Mouse (Mus musculus) layer of hippocampus, adult 2 months (tissue): ENCODE data around the gene Dner. TPM values are rescaled to one million over a fixed set of nuclear protein-coding genes. Genes with fewer than 3 reads are reported as not detected.

Source experiments
- DNase-seq, 2 experiments: peaks; one replicate each; pipeline ENCODE4 v3.0.0; 2022; ENCODE audit warnings: low spot score in 2 of 2
- H3K27ac ChIP-seq: fragments of 200-600 bp; 2 replicates; pipeline ENCODE4 v1.8.1; 2022
- H3K4me3 ChIP-seq: fragments of 200-600 bp; 2 replicates; pipeline ENCODE4 v1.8.1; 2022; ENCODE audit warnings: mild to moderate bottlenecking
- CTCF ChIP-seq: fragments of 200-600 bp; conservative IDR thresholded peaks from 2 replicates; pipeline ENCODE4 v1.8.1; 2022; ENCODE audit warnings: antibody characterized with exemption, mild to moderate bottlenecking, moderate library complexity
- total RNA-seq, 2 experiments: library from RNA; stranded (reverse); gene quantifications; 2 replicates each; pipeline ENCODE4 v1.2.3; 2021

The Dner gene
- total RNA-seq, 2 experiments from 2014 or later = 112 to 113 TPM

DNA sequence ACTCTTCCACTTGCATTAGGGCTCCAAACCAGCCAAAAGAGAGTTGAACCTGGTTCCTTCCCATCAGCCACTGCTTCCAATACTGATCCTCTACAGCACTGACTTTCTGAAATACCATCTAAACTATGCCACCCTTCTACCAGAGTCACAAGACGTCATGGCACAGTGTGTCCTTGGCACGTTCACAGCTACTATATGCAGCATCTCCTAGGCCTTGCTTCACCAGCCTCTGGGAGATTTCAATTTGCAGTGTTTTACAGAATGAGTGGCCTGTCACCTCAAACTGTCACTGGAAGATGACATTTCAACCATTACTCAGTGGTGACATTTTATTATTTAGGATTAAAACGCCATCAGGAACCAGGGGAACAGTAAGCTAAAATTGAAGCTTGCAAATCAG is 254.6 kb downstream of the Dner start:
- Histone ChIP-seq H3K4me3 (no peak overlapping the region), H3K27ac (no peak overlapping the region)
- no peak for DNase-seq
- TF ChIP-seq CTCF = no peak

DNA sequence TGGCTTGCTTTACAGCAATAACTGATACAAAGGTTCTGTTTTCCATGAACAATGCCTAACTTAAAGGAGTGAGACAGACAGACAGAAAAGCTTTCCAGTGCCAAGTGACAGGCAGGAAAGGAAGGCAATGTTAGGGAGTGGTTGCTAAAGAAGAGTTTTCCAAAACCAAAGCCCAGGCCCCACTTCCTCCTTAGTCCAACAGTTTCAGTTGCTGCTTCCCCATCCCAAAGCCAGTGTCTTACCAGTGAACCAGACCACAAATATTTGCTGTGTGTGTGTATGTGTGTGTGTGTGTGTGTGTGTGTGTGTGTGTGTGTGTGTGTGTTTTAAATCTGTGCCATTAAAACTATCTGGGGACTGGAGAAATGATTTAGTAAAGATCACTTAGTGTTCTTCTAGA is 258.5 kb downstream of the Dner start:
- H3K27ac ChIP-seq = no peak overlapping the region
- no peak for TF ChIP-seq CTCF
- H3K4me3 ChIP-seq = no peak overlapping the region
- DNase-seq = no peak

DNA sequence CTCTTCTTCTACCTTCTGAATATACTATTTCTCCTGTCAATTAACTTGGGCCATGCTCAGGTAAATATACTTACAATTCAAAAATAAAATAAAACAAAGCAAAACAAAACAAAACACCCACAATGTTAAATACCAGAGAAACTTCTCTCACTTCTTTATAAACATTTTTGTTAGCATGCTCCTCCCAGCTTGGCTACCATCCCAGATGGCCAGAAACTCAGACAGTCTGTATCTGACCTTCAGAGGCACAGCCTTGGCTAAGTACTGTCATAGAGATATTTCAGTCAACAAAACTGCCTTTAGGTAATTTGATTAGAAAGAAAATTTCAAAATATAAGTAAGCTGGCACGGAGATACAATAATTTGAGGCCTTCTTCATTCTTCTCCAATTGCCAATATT is 259.7 kb downstream of the Dner start:
- no peak for TF ChIP-seq CTCF
- Histone ChIP-seq H3K4me3 (no peak overlapping the region), H3K27ac (no peak overlapping the region)
- no peak for DNase-seq

GRCm38 (mm10) chr1:84433291-84433980 is 262.6 kb downstream of the Dner start:
- H3K27ac ChIP-seq = no peak overlapping the region
- TF ChIP-seq CTCF = peak; percentile 71

GRCm38 (mm10) chr1:84432311-84432710 is 263.7 kb downstream of the Dner start:
- TF ChIP-seq CTCF = no peak
- DNase-seq = no peak
- H3K4me3 ChIP-seq = no peak overlapping the region
- no peak overlapping the region for H3K27ac ChIP-seq

More at GRCm38 (mm10) chr1:84433291-84433980, 262.6 kb downstream of the Dner start:
- DNase-seq = no peak
- no peak overlapping the region for H3K4me3 ChIP-seq

- DNase-seq = no peak
- H3K27ac ChIP-seq = no peak overlapping the region
- no peak overlapping the region for H3K4me3 ChIP-seq
- no peak for TF ChIP-seq CTCF
Measured at GRCm38 (mm10) chr1:84428331-84428730, 267.7 kb downstream of the Dner start.

GRCm38 (mm10) chr1:84427757-84428156 is 268.3 kb downstream of the Dner start:
- TF ChIP-seq CTCF = no peak
- peak; percentile 47 to 60 for DNase-seq

GRCm38 (mm10) chr1:84426679-84427078 is 269.3 kb downstream of the Dner start:
- TF ChIP-seq CTCF = no peak
- Histone ChIP-seq H3K4me3 (no peak overlapping the region), H3K27ac (no peak overlapping the region)
- no peak for DNase-seq

More at GRCm38 (mm10) chr1:84427757-84428156, 268.3 kb downstream of the Dner start:
- no peak overlapping the region for H3K4me3 ChIP-seq
- H3K27ac ChIP-seq = no peak overlapping the region

DNA sequence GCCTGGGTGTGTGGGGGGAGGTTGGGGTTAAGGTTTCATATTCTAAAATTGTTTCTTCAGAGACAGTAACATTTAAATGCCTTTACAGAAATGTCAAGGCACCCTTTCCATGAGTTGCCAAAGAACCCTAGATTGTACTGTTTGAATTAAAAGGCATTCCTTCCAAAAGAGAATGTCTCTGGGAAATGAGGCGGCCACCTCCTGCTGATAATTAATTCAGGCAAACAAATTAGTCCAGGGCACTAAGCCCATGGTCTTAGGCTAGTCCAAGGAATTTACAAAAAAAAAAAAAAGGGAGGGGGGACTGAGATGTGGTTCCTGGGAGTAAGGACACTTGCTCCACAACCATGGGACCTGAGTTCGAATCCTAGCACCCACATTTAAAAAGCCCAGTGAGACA is 273.1 kb downstream of the Dner start:
- no peak for TF ChIP-seq CTCF
- DNase-seq = no peak

GRCm38 (mm10) chr1:84421845-84422244 is 274.2 kb downstream of the Dner start:
- no peak for DNase-seq
- no peak overlapping the region for H3K27ac ChIP-seq
- H3K4me3 ChIP-seq = no peak overlapping the region
- no peak for TF ChIP-seq CTCF

More for the DNA sequence above, 273.1 kb downstream of the Dner start:
- H3K4me3 ChIP-seq = no peak overlapping the region
- H3K27ac ChIP-seq = no peak overlapping the region

- TF ChIP-seq CTCF = no peak
- no peak for DNase-seq
- peak overlapping the region; percentile 55 for H3K27ac ChIP-seq
- H3K4me3 ChIP-seq = no peak overlapping the region
Measured at GRCm38 (mm10) chr1:84419416-84419815, 276.6 kb downstream of the Dner start.

- Histone ChIP-seq H3K4me3 (no peak overlapping the region), H3K27ac (peak overlapping the region; percentile 55; the same call in 1 of the 2 replicates)
- TF ChIP-seq CTCF = peak; percentile 19; the same call in 1 of the 2 replicates
- DNase-seq = no peak
Measured at GRCm38 (mm10) chr1:84418511-84418910, 277.5 kb downstream of the Dner start.

GRCm38 (mm10) chr1:84417761-84418238 is 278.2 kb downstream of the Dner start:
- no peak for DNase-seq
- Histone ChIP-seq H3K4me3 (no peak overlapping the region), H3K27ac (no peak overlapping the region)
- TF ChIP-seq CTCF = no peak

DNA sequence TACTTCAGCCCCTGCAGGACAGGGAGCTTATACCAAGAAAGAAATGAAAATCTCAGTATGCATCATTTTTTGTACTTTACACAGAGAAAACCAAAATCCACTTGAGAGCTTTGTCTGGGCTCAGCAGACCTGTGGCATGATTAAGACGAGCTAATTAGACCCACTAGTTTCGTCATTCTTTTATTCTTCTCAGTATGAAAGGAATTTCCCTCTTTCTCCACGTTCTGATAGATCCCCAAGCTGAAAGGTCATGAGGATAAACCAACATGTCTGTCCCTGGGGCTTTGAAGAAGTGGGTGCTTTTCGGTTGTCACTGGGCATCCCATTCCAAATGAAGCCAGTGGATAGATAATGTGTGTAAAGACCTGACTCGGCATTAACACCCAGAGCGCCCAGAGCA is 278.7 kb downstream of the Dner start:
- no peak for TF ChIP-seq CTCF
- DNase-seq = no peak
- H3K27ac ChIP-seq = no peak overlapping the region
- no peak overlapping the region for H3K4me3 ChIP-seq
